Mouse (Mus musculus) gastrocnemius, adult 18-20 months (tissue): ENCODE data around the gene Map3k12. TPM values are rescaled to one million over a fixed set of nuclear protein-coding genes. Genes with fewer than 3 reads are reported as not detected.

ENCODE experiments used
- DNase-seq: peaks from one replicate; pipeline ENCODE4 v3.0.0; 2021; ENCODE audit warnings: low spot score
- total RNA-seq, 2 experiments: library from RNA; stranded (reverse); gene quantifications; 2 replicates each; pipeline ENCODE4 v1.2.3; 2021

Gene Map3k12
- total RNA-seq, 2 experiments from 2014 or later, result 0.82 to 1.5 TPM

DNA sequence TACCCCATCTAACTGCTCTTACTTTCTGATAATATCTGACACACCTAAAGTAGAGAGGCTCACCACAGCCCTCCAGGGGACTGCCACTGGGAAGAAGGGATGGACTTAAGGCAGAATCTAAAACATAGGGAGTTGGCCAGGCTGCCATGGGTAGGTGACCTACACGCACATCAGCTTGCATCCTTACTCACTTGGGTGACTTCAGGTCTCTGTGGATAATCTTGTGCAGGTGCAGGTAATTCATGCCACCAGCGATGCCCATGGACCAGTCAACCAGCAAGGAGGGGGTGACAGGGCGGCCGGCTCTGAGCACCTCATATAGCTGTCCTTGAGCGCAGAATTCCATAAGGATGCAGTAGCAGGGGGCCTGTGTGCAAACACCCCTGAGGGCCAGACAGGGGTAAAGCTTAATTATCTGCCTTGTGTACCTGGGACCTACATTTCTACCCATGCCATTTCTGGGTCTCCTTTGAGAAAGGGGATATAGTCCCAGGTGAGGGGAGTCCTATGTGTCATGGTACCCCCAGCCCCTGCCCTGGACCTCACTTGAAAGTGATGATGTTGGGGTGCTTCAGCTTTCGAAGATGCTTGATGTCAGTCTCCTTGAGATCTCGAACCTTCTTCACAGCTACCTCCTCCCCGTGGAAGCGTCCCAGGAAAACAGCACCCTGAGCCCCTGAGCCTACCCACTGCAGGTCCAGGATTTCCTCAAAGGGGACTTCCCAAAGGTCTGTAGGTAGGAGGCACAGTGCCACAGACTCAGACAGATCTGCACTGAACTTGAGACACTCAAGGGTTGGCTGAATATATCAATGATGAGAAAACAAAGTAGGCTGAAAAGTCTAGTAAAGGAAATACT, 12.7 kb downstream of the Map3k12 start:
- DNase-seq, result no peak

GRCm38 (mm10) chr15:102503447-102503846, 13.4 kb downstream of the Map3k12 start, which contains the start of gene Gm10337:
Gene Gm10337, plus strand, starts transcription at chr15:102503722.
- no peak for DNase-seq

GRCm38 (mm10) chr15:102502254-102502840, 14.5 kb downstream of the Map3k12 start:
- no peak for DNase-seq

- DNase-seq, result no peak
Measured at GRCm38 (mm10) chr15:102501084-102501814, 15.6 kb downstream of the Map3k12 start.

DNA sequence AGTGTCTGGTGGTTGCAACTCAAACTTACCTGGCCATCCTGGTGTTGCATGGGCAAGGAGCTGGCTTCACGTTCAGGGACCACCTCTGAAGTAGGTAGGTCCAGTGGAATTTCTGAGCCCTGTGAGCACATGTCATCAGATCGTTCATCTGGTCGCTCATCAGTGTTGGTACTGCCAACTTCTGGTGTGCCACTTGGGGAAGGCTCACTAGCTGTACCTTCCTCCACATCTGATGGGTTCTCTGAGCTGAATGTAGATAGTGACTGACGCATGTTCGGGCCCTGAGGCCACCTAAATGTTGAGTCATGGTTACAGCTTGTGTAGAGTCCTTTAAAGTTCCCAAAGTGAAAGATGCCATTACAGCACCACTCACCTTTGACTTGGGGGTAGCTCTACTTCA, 16.4 kb downstream of the Map3k12 start:
- DNase-seq, result no peak

DNA sequence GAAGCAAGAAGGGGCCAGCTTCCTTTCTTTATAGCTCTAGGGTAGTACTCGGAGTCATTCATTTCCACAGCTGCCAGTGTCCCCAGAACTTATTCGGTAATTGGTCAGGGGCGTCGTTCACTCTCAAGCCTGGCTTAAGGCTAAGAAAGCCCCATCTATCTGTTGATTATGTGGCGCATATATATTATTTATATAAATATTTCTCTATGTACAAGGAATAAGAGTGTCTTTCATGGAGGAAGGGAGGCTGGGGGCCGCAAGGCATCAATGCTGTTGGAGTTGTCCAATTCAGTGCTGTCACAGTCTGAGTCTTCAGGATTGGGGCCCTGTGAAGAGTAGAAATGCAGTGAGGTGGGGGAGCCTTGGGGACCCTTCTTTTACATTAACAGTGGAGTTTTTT, 17.0 kb downstream of the Map3k12 start:
- DNase-seq, result no peak

- no peak for DNase-seq
Measured at GRCm38 (mm10) chr15:102499370-102499769, 17.5 kb downstream of the Map3k12 start.

DNA sequence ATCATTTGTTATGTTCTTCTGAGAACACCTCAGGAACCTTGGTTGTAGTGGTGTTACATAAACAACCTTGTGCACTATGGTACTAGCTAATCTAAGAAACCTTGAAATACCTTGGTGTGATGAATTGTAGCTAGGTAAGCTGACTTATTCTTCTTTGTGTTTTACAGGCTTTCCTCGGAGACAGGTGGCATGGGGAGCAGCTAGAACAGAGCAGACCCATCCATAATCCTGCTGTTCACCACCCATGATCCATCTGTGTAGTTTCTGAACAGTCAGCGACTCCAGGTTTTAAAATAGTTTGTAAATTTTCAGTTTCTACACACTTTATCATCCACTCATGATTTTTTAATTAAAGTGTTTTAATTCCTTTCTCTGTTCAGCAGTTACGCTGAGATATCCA, 18.5 kb downstream of the Map3k12 start:
- no peak for DNase-seq

- no peak for DNase-seq
Measured at GRCm38 (mm10) chr15:102487664-102488063, 29.2 kb downstream of the Map3k12 start.

DNA sequence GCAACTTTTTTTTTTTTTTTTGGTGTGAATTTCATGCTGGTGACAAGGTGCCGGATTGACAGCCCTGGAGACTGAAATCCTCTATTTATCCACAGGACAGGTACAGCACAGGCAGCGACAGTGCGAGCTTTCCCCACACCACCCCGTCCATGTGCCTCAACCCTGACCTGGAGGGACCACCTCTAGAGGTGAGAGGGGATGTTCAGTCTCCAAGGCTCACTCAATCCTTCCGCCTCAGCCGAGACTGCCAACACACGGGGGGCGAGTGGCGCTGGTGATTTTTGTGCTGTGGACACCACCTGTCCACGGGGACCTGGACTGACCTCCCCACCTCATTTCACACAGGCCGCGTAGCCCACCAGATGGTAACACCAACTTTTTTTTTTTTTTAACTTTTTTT, 31.0 kb downstream of the Map3k12 start:
- no peak for DNase-seq

- DNase-seq, result no peak
Measured at GRCm38 (mm10) chr15:102483136-102483535, 33.7 kb downstream of the Map3k12 start.

DNA sequence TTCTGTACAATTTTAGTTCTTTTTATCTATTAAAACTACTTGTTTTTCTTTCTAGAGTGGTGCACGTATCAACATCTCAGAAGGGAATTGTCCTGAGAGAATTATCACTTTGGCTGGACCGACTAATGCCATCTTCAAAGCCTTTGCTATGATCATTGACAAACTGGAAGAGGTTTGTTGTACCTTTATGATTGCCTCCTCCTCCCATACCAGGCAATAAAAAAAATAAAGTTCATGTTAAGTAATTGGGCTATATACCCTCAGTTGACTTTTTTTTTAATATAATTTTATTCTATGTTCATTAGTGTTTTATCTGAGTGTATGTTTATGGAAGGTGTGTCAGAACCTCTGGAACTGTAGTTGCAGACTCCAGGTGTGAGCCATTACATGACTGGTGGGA, 42.3 kb downstream of the Map3k12 start:
- DNase-seq, result no peak

DNA sequence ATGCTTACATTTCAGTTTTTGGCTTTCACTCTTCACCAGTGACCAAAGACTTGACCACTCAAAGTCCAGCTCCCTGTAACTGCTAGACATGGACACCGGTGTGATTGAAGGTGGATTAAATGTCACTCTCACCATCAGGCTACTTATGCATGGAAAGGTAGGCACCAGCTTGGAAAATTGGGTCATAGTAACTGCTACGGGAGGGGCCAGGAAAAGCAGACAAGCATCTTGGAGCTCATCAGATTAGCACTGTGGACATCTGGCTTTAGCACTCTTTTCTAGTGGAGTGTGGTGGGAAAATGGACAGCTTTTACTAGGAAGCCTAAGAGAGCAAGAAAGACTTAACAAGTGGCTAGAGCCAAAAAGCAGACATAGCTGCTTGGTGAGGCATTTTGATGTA, 43.6 kb downstream of the Map3k12 start:
- no peak for DNase-seq

- DNase-seq, result no peak
Measured at GRCm38 (mm10) chr15:102471727-102472126, 45.1 kb downstream of the Map3k12 start.

- DNase-seq, result no peak
Measured at GRCm38 (mm10) chr15:102471295-102471645, 45.6 kb downstream of the Map3k12 start.

DNA sequence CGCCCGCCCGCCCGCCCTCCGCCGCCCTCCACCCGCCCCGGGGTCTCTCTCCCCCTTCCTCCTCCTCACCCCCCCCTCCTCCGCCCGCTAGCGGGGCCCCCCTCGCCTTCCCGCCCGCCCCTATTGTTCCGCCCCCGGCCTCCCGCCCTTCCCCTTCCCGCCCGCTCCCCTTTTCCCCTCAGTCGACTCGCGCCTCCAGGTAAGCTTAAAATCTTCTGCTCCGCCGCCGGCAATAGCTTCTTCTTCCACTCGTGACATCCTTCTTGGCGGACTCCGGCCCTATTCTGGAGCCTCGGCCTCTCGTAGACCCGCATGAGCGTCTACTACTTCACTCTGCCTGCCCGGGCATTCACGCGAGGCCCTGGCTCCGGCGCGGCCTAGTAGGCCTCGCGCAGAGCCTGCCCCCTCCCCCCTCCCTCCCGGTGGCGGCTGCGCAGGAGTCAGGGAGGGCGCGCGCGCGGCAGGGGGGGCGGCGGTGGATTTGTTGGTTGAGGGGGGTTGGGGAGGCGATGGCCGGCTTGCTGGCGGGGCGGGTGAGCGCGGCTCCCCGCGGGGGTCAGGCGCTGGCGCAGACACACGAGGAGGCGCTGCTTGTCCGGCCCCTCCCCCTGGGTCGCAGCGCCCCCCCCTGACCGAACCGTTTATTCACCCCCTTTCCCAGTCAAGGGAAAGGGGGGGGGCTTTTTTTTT, 46.1 kb downstream of the Map3k12 start:
- peak; percentile 81 for DNase-seq

DNA sequence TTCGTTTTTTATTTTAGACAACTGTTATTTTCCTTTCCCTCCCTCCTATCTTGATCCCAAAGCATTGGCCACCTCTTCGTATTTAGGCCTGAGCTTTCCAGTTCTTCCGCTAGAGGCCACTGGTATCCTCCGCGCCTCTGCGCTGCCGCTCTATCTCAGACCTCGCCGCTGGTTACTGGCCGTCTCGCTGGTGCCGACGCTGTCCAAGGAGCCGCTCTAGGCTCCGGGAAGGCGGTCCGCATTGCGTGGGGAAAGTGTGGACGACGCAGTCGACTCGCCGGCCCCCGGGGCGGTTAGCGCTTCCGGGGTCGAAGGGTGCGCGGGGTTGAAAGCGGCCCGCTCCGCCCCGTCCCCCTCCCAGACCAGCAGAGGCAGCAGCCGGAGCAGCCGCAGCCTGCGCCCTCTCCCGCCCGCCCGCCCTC, 46.7 kb downstream of the Map3k12 start, which contains the start of gene Pcbp2:
TSS of gene Pcbp2 (plus strand) at position 357 of the 422 bp plus-strand sequence.
- peak; percentile 96 for DNase-seq

DNA sequence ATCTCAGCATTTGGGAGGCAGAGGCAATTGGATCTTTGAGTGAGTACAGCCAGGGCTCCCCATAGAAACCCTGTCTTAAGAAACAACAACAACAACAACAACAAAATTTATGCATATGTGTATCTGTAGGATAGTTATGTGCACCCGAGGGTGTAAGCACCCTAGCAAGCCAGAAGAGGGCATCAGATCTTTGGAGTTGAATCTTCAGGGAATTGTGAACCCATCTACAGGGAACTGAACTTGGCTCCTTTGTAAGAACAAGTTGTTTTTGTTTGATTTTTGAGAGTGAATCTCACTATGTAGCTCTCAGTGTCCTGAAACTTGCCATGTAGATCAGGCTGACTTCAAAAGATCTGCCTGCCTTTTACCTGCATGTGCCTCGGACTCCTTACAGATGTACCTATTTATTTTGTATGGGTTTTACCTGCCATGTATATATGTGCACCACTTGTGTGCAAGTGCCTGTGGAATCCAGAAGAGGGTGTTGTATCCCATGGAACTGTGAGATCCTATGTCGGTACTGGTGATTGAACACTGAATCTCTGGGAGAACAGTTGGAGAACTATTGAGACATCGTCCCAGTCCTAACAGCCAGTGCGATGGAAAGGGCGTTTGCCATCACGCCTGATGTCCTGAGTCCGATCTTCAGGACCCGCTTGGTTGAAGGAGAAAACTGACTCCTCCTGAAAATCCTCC, 48.0 kb downstream of the Map3k12 start:
- DNase-seq, result no peak

- DNase-seq, result no peak
Measured at GRCm38 (mm10) chr15:102463666-102464065, 53.2 kb downstream of the Map3k12 start.

DNA sequence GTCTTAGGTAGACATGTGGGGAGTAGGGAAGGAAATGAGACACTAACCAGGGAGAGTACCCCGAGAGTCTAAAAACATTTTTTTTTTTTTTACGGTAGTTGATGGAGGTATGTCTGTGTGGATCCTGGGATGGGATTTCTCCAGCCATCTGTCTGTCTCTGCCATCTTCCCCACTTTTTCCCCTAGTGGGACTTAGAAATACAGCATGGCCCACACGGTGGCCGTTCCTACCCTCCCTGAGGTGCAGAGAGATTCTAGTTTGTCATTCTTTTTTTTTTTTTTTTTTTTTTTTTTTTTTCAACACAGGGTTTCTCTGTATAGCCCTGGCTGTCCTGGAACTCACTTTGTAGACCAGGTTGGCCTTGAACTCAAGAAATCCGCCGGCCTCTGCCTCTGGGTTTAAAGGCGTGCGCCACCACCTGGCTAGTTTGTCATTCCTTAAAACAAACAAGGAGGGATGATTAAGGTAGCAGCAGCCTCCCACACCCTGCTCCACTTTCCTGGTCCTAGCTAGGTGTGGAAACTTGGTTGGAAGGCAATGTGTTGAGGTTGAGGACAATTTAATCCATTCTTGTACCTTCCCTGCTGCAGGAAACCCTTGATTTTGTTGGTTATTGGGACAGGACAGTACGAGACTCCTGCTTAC, 55.3 kb downstream of the Map3k12 start:
- DNase-seq, result no peak

GRCm38 (mm10) chr15:102460971-102461370, 55.9 kb downstream of the Map3k12 start:
- no peak for DNase-seq
